Mouse (Mus musculus): ENCODE measurements around the gene Reep3. TPM values are rescaled to one million over a fixed set of nuclear protein-coding genes. Genes with fewer than 3 reads are reported as not detected.

Reep3 gene
- polyA plus RNA-seq, 1 experiment = 13.0 TPM

- H3K4me3 ChIP-seq = no peak overlapping the region
- H3K27me3 ChIP-seq (ENCODE audit: control insufficient read depth, insufficient read depth, insufficient read length) = no peaks in the 10 kb centered on the region
These were observed 43.3 kb downstream of the Reep3 start for GRCm38 (mm10) chr10:67053475-67053874.

DNA sequence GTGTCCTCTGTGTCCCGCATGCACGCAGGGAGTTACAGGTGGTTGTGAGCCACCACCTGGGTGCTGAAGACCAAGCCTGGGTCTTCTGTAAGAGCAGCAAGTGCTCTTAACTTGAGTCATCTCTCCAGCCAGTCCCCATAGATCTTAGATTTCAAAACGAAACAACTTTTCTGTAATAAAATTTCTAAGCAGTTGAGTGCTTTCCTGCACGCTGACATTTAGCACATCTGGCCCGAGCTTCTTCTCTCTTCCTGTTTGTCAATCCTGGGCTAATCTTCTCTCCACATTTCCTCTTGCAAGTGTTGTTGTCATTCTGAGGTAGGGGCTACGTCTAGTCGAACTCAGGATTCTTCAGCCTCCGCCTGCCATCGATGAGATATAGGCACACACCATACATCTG is 44.3 kb downstream of the Reep3 start:
- no peaks in the 10 kb centered on the region for H3K36me3 ChIP-seq (ENCODE audit: control insufficient read depth, insufficient read depth)
- H3K79me2 ChIP-seq (ENCODE audit: control insufficient read depth, insufficient read depth) = no peaks in the 10 kb centered on the region
- H3K27me3 ChIP-seq (ENCODE audit: control insufficient read depth, insufficient read depth, insufficient read length) = no peaks in the 10 kb centered on the region
- no peak overlapping the region for H3K4me3 ChIP-seq
- TF ChIP-seq TCF3 (IDR thresholded peaks at IDR 0.05; ENCODE audit: insufficient read length, low read depth) (no peak), REST (IDR thresholded peaks at IDR 0.05; ENCODE audit: insufficient read depth, insufficient read length) (no peak), SRF (IDR thresholded peaks at IDR 0.05; ENCODE audit: control insufficient read depth, insufficient read length, low read depth) (no peak)
- H3K4me2 ChIP-seq (ENCODE audit: low read depth) = no peak overlapping the region
- H3ac ChIP-seq (ENCODE audit: control insufficient read depth, insufficient read length) = no peak overlapping the region

More at GRCm38 (mm10) chr10:67053475-67053874, 43.3 kb downstream of the Reep3 start:
- no peak for TF ChIP-seq SRF (IDR thresholded peaks at IDR 0.05; ENCODE audit: control insufficient read depth, insufficient read length, low read depth)
- TF ChIP-seq TCF3 (IDR thresholded peaks at IDR 0.05; ENCODE audit: insufficient read length, low read depth) = no peak
- no peak for TF ChIP-seq TCF12 (IDR thresholded peaks at IDR 0.05; ENCODE audit: insufficient read depth, poor library complexity, severe bottlenecking)
- TF ChIP-seq POLR2A (IDR thresholded peaks at IDR 0.05; ENCODE audit: insufficient read length, low read depth) = no peak
- TF ChIP-seq REST (IDR thresholded peaks at IDR 0.05; ENCODE audit: insufficient read depth, insufficient read length) = no peak
- no peak for TF ChIP-seq MYOG (IDR thresholded peaks at IDR 0.05; ENCODE audit: control insufficient read depth in 1 of 3, insufficient read depth in 1 of 3, insufficient read length in 2 of 3, low read depth in 2 of 3)
- no peak for TF ChIP-seq USF1 (IDR thresholded peaks at IDR 0.05; ENCODE audit: low read depth)
- no peak for TF ChIP-seq MAX (IDR thresholded peaks at IDR 0.05; ENCODE audit: low read depth)
- TF ChIP-seq MYOD1 (IDR thresholded peaks at IDR 0.05; ENCODE audit: control insufficient read depth in 1 of 3, insufficient read length in 2 of 3, low read depth in 2 of 3) = no peak
- TF ChIP-seq CEBPB (IDR thresholded peaks at IDR 0.05; ENCODE audit: insufficient read depth, poor library complexity, severe bottlenecking) = no peak
- no peak for TF ChIP-seq E2F4 (IDR thresholded peaks at IDR 0.05; ENCODE audit: insufficient read depth)
- Histone ChIP-seq H3ac (ENCODE audit: control insufficient read depth, insufficient read length) (no peak overlapping the region), H3K79me2 (ENCODE audit: control insufficient read depth, insufficient read depth) (no peaks in the 10 kb centered on the region), H3K36me3 (ENCODE audit: control insufficient read depth, insufficient read depth) (no peaks in the 10 kb centered on the region), H3K4me2 (ENCODE audit: low read depth) (no peak overlapping the region)

DNA sequence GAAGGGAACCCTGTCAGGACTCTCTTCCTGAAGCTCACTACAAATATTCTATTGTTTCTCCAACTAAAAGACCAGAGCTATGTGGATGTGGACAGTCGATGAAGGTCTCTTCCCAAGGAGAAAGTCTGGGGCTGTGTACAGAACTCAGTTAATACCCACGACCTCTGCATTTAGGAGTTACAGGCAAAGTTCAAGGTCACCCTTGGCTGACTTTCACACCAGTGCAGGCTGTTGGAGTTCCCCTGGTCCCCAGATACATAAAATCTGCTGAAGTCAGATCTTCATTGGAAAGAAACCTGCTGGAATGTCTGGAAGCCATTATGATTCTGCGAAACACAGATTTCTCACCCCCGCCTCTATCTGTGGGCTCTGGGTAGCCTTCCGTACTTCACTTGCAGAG is 45.3 kb downstream of the Reep3 start:
- no peak overlapping the region for H3ac ChIP-seq (ENCODE audit: control insufficient read depth, insufficient read length)
- no peaks in the 10 kb centered on the region for H3K36me3 ChIP-seq (ENCODE audit: control insufficient read depth, insufficient read depth)
- H3K4me3 ChIP-seq = no peak overlapping the region
- no peak for TF ChIP-seq POLR2AphosphoS2 (IDR thresholded peaks at IDR 0.05; ENCODE audit: insufficient read length, low read depth)
- TF ChIP-seq MAX (IDR thresholded peaks at IDR 0.05; ENCODE audit: low read depth) = no peak
- TF ChIP-seq SRF (IDR thresholded peaks at IDR 0.05; ENCODE audit: control insufficient read depth, insufficient read length, low read depth) = no peak
- TF ChIP-seq TCF3 (IDR thresholded peaks at IDR 0.05; ENCODE audit: insufficient read length, low read depth) = no peak
- peaks cover 5% of the 10 kb centered on the region for H3K79me2 ChIP-seq (ENCODE audit: control insufficient read depth, insufficient read depth)
- H3K27me3 ChIP-seq (ENCODE audit: control insufficient read depth, insufficient read depth, insufficient read length) = no peaks in the 10 kb centered on the region
- H3K4me2 ChIP-seq (ENCODE audit: low read depth) = no peak overlapping the region

DNA sequence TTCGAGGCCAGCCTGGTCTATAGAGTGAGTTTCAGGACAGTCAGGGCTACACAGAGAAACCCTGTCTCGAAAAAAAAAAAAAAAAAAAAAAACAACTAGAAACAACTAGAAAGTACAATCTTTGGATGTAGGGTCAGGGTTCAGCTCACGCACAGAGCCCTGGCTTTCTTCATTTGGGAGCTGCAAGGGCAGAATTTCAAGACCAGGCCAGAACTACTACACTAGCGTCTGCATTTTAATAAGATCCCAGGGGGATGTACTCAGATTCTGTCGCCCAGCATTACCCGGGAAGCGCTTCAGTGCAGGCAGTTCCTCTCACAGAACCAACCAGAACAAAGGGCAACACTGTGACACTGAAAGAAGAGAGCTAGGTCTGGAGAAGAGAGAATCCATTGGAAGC is 46.0 kb downstream of the Reep3 start:
- no peaks in the 10 kb centered on the region for H3K36me3 ChIP-seq (ENCODE audit: control insufficient read depth, insufficient read depth)
- peaks cover 6% of the 10 kb centered on the region for H3K79me2 ChIP-seq (ENCODE audit: control insufficient read depth, insufficient read depth)
- TF ChIP-seq USF1 (IDR thresholded peaks at IDR 0.05; ENCODE audit: low read depth) = no peak
- no peak for TF ChIP-seq E2F4 (IDR thresholded peaks at IDR 0.05; ENCODE audit: insufficient read depth)
- no peak for TF ChIP-seq MYOD1 (IDR thresholded peaks at IDR 0.05; ENCODE audit: control insufficient read depth in 1 of 3, insufficient read length in 2 of 3, low read depth in 2 of 3)
- no peak overlapping the region for H3K4me3 ChIP-seq
- H3K27me3 ChIP-seq (ENCODE audit: control insufficient read depth, insufficient read depth, insufficient read length) = no peaks in the 10 kb centered on the region
- H3ac ChIP-seq (ENCODE audit: control insufficient read depth, insufficient read length) = no peak overlapping the region
- no peak overlapping the region for H3K4me2 ChIP-seq (ENCODE audit: low read depth)

- Histone ChIP-seq H3K79me2 (ENCODE audit: control insufficient read depth, insufficient read depth) (peaks cover 6% of the 10 kb centered on the region), H3K4me2 (ENCODE audit: low read depth) (no peak overlapping the region), H3K4me3 (no peak overlapping the region), H3K27me3 (ENCODE audit: control insufficient read depth, insufficient read depth, insufficient read length) (no peaks in the 10 kb centered on the region), H3K36me3 (ENCODE audit: control insufficient read depth, insufficient read depth) (no peaks in the 10 kb centered on the region), H3ac (ENCODE audit: control insufficient read depth, insufficient read length) (no peak overlapping the region)
- no peak for TF ChIP-seq SRF (IDR thresholded peaks at IDR 0.05; ENCODE audit: control insufficient read depth, insufficient read length, low read depth)
- TF ChIP-seq MAX (IDR thresholded peaks at IDR 0.05; ENCODE audit: low read depth) = no peak
- no peak for TF ChIP-seq TCF12 (IDR thresholded peaks at IDR 0.05; ENCODE audit: insufficient read depth, poor library complexity, severe bottlenecking)
- no peak for TF ChIP-seq USF1 (IDR thresholded peaks at IDR 0.05; ENCODE audit: low read depth)
- TF ChIP-seq MYOD1 (IDR thresholded peaks at IDR 0.05; ENCODE audit: control insufficient read depth in 1 of 3, insufficient read length in 2 of 3, low read depth in 2 of 3) = no peak
- no peak for TF ChIP-seq E2F4 (IDR thresholded peaks at IDR 0.05; ENCODE audit: insufficient read depth)
- TF ChIP-seq TCF3 (IDR thresholded peaks at IDR 0.05; ENCODE audit: insufficient read length, low read depth) = no peak
- no peak for TF ChIP-seq POLR2A (IDR thresholded peaks at IDR 0.05; ENCODE audit: insufficient read length, low read depth)
- TF ChIP-seq CEBPB (IDR thresholded peaks at IDR 0.05; ENCODE audit: insufficient read depth, poor library complexity, severe bottlenecking) = no peak
- no peak for TF ChIP-seq POLR2AphosphoS2 (IDR thresholded peaks at IDR 0.05; ENCODE audit: insufficient read length, low read depth)
- TF ChIP-seq REST (IDR thresholded peaks at IDR 0.05; ENCODE audit: insufficient read depth, insufficient read length) = no peak
- no peak for TF ChIP-seq MYOG (IDR thresholded peaks at IDR 0.05; ENCODE audit: control insufficient read depth in 1 of 3, insufficient read depth in 1 of 3, insufficient read length in 2 of 3, low read depth in 2 of 3)
These were observed 47.1 kb downstream of the Reep3 start for GRCm38 (mm10) chr10:67049621-67050020.

Measured in myocyte (in vitro differentiated cells).